Mouse (Mus musculus) layer of hippocampus, adult 2 months (tissue): ENCODE measurements around the gene Epb41l2. TPM values are rescaled to one million over a fixed set of nuclear protein-coding genes. Genes with fewer than 3 reads are reported as not detected.

Experiments used
- DNase-seq, 2 experiments: peaks; one replicate each; pipeline ENCODE4 v3.0.0; 2022; ENCODE audit warnings: low spot score in 2 of 2
- H3K27ac ChIP-seq: fragments of 200-600 bp; 2 replicates; pipeline ENCODE4 v1.8.1; 2022
- H3K4me3 ChIP-seq: fragments of 200-600 bp; 2 replicates; pipeline ENCODE4 v1.8.1; 2022; ENCODE audit warnings: mild to moderate bottlenecking
- CTCF ChIP-seq: fragments of 200-600 bp; conservative IDR thresholded peaks from 2 replicates; pipeline ENCODE4 v1.8.1; 2022; ENCODE audit warnings: antibody characterized with exemption, mild to moderate bottlenecking, moderate library complexity
- total RNA-seq, 2 experiments: library from RNA; stranded (reverse); gene quantifications; 2 replicates each; pipeline ENCODE4 v1.2.3; 2021

The Epb41l2 gene
- total RNA-seq, 2 experiments from 2014 or later, result 76.4 to 84.6 TPM

DNA sequence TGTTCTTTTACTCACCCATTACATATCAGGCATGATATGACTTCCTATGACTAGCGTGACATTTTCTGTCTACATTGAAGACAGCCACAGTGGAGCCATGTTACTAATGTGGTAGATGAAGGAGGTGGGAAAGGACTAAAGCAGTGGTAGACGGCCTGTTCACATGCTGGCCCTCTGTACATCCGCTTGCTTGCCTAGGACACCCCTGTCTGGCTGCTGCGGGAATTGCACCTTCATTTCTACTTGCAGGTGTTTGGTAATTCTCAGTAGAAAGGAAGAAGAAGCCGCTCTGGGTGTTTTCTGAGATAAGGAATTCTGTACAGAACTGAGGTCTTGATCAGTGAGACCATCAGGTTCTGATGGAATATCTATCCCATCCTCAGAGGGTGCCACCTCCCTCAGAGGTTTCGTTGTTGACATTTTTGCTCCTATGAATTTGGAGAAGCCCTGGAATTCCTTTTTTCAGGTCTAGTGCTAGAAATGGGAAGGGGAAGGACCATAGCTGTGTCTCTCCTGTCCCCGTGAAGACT, 55.7 kb downstream of the Epb41l2 start:
- no peak overlapping the region for H3K4me3 ChIP-seq
- peak; percentile 61 for TF ChIP-seq CTCF
- DNase-seq, result no peak
- no peak overlapping the region for H3K27ac ChIP-seq

DNA sequence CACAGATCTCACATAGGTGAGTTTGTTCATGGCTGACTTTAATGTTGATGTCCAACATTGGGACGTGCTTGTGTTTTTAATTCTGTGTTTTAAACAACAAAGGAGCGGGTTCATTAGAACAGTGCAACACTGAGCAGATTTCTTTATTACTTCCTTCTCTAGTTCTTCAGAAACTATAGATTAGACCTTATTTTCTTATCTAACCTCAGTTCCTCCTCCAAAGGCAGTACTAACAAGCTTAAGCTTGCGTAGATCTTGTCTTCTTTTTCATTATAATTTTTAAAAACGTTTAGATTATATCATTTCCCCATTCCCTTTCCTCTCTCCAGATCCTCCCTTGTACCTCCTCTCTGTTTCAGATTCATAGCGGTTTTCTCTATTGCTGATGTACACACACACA, 57.1 kb downstream of the Epb41l2 start:
- no peak for TF ChIP-seq CTCF
- Histone ChIP-seq H3K4me3 (no peak overlapping the region), H3K27ac (no peak overlapping the region)
- DNase-seq, result no peak

DNA sequence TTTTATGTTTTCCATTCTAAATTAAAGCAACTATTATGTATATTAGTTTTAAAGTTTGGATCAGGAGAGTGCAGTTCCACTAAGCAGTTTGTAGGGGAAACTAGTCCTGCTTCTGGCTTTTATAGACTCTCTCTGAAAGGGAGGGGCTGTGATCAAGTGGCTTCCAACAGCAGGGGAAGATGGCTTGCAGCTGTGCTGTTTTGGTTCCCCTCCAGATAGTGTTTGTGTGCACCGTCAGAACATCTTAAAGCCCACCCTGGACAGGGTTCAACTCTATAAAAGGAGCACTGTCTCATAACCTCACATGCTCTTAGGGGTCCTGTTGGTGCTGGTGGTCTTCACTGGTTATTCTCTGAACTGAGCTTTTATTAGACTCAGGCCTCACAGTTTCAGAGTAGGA, 66.5 kb downstream of the Epb41l2 start:
- 0 out of 2 replicates have a peak overlapping the region, but pooled peaks have one; percentile 9 for H3K27ac ChIP-seq
- no peak overlapping the region for H3K4me3 ChIP-seq
- DNase-seq, result no peak
- TF ChIP-seq CTCF, result no peak

DNA sequence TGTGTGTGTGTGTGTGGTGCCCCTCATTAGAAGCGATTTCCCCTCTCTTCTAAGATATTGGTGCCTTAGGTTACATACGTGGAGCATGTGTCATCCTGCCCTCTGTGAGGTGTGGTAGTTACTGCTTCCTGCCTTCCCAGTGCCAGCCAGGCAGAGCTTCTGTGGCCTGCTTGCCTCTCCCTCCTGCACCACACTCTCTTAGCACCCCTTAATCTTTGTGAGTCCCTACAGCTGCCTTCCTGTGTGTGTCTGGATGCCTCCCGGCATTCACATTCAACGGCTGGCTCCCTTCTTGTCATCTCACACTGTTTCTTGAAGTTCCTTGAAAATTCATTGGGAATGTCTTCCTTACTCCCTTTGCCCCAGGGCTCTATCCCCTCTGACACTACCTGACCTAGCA, 67.2 kb downstream of the Epb41l2 start:
- no peak for DNase-seq
- Histone ChIP-seq H3K27ac (no peak overlapping the region), H3K4me3 (no peak overlapping the region)
- TF ChIP-seq CTCF, result no peak

DNA sequence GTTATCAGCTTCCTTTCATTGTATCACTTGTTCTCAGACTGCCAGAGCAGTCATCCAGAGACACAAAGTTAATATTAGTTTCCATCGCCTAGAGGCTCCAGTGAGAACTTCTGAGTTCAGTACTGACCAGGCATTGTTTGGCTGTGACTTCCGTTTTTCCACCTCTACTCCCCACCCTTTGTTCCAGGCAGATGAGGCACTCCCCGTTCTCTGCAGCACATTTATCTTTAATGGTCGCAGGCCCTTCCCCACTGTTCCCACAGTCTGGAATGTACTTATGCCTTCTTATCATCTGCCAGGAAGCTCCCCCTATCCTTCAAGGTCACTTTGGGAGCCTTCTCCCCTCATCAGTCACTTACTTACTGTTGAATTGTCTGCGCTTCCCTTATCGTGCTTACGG, 67.9 kb downstream of the Epb41l2 start:
- no peak for TF ChIP-seq CTCF
- no peak overlapping the region for H3K27ac ChIP-seq
- DNase-seq, result no peak
- no peak overlapping the region for H3K4me3 ChIP-seq

DNA sequence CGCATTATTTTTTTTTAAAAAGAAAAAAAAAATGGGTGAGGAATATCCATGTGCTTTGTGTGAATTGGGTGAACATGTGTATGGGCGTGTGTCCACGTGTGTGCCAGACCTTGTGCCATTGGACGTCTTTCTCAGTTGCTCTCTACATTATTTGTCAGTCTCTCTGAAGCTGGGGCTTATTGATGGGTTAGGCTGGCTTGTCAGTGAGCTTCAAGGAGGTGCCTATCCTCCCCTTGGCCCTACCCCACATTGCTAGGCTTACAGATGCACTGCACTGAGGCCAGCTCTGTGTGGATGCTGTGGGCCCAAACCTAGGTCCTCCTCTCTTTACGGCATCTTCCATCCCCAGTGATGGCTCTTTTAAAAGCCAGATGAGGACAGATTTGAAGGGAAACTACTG, 69.1 kb downstream of the Epb41l2 start:
- DNase-seq, result no peak
- Histone ChIP-seq H3K27ac (no peak overlapping the region), H3K4me3 (no peak overlapping the region)
- TF ChIP-seq CTCF, result no peak

DNA sequence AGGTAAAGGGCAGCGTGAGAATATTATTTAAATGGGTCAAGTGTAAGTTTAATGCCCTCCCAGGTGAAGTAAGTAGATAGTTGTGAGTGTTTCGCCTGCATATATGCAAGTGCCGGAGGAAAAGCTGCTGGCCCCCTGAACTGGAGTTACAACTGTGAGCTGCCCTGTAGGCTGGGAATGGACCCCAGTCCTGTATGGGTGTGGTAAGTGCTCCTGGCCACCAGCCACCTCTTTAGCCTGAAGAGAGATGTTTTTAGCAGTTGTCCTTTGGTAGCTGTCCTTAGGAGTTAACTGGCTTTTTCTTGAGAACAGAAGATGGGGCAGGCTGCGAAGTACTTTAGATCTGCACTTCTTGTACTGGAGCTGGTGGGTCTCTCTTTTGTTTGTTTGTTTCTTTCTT, 69.7 kb downstream of the Epb41l2 start:
- DNase-seq, result no peak
- Histone ChIP-seq H3K27ac (no peak overlapping the region), H3K4me3 (no peak overlapping the region)
- TF ChIP-seq CTCF, result no peak

DNA sequence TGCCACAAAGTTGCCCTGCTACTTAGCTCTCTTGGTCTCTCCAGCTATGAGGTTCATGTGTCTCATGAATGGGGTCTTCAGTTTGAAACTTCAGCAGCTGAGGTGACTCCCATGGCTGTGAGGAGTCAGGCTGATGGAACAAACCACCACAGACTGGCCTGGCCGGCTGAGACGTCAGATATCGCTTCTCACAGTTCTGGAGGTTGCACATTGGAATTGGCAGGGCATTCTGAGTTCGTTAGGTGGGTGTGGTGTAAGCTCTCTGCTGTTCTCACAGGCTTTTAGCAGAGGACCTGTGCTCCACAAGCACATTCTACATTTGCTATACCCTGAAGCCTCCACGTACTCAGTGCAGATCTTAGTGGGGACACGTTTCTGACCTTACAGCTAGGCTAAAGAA, 71.3 kb downstream of the Epb41l2 start:
- no peak for TF ChIP-seq CTCF
- H3K27ac ChIP-seq, result no peak overlapping the region
- DNase-seq, result no peak

DNA sequence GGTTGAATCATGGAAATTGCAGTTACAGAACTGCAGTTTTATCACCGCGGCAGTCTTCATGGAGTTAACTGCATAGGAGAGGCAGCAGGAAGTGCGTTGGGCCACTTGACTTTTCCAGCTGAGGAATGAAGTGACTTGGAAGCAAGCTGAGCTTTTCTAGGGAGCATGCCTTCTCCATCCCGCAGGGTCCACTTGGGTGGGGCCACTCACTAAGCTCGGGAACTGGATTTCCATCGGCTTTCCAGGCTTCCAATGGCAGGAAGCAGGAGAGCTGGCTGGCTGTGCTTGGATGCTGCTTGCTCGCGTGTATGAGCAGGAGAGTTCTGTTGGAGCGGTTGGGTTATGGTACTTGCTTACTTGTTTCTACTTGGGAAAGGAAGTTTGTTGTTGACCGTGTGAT, 72.8 kb downstream of the Epb41l2 start:
- H3K27ac ChIP-seq, result no peak overlapping the region
- H3K4me3 ChIP-seq, result no peak overlapping the region
- DNase-seq, result no peak
- TF ChIP-seq CTCF, result no peak

More for the DNA sequence above, 71.3 kb downstream of the Epb41l2 start:
- no peak overlapping the region for H3K4me3 ChIP-seq

DNA sequence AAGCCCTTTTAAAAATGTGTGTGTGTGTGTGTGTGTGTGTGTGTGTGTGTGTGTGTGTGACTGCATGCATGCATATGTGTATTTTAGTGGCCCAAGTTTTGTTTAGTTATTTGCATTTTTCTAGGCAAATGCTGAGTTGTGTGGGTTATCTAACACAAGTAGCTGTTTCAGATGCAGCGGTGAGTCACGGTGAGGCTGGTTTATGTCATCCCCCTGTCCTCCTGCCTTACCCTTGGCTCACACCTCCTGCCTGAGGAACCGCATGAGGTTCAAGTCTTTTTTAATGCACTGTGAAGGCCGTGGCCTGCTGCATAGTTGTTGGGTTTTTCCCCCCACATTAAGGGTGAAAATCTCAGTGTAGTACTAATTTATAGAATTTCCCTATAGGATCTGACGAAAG, 73.3 kb downstream of the Epb41l2 start:
- DNase-seq, result no peak
- H3K27ac ChIP-seq, result 0 out of 2 replicates have a peak overlapping the region, but pooled peaks have one; percentile 23

DNA sequence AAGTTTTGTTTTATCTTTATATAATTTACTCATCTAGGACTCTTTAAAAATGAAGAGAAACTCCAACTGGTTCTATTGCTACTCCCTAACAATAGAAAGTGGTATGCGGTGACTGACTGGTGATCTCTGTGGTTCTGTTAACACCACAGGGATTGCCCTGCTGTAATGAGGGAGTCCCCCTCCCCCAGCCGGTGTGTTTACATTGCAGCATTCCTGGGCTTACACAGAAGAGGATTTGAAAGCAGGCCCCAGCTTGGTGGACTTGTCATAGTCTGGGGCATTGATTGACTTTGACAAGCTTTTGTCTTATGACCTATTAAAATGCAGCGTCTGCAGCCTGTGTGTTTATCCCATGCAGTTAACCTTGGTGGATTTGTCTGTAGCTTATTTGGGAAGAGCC, 73.9 kb downstream of the Epb41l2 start:
- no peak for DNase-seq
- H3K4me3 ChIP-seq, result no peak overlapping the region
- H3K27ac ChIP-seq, result no peak overlapping the region
- no peak for TF ChIP-seq CTCF

More for the DNA sequence above, 73.3 kb downstream of the Epb41l2 start:
- no peak for TF ChIP-seq CTCF
- H3K4me3 ChIP-seq, result no peak overlapping the region

DNA sequence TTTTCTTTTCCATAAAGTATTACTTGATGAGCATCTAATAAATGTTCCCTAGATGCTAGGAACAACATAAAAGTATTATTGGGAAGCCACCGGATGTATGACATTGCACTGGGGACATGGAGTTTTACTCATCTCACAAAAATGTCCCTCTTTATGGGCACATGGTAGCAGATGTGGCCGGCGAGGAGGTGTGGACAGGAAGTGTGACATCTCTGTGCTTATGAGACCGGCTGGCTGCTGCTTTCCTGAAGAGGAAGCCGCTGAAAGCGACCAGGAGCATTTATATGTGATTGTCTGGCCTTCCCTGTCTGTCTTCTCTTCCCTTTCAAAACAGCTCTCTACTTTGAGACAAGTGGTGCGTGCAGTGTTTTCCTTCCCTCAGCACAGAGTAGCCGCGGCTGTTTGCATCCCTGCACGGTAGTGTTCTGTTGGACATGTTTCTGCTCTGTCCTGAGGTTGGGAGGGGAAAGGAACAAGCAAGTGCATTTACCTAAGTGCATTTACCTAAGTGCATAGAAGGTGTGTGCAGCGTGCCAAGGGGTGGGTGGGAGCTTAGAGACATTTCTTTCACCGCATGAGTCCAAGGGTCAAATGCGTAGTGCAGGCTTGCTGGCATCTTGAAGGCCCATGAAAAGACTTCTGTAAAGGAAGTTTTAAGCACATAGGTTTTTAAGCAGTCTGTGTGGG, 74.9 kb downstream of the Epb41l2 start:
- DNase-seq, result no peak
- peak overlapping the region; percentile 1; the same call in 1 of the 2 replicates for H3K27ac ChIP-seq
- no peak for TF ChIP-seq CTCF
- no peak overlapping the region for H3K4me3 ChIP-seq

DNA sequence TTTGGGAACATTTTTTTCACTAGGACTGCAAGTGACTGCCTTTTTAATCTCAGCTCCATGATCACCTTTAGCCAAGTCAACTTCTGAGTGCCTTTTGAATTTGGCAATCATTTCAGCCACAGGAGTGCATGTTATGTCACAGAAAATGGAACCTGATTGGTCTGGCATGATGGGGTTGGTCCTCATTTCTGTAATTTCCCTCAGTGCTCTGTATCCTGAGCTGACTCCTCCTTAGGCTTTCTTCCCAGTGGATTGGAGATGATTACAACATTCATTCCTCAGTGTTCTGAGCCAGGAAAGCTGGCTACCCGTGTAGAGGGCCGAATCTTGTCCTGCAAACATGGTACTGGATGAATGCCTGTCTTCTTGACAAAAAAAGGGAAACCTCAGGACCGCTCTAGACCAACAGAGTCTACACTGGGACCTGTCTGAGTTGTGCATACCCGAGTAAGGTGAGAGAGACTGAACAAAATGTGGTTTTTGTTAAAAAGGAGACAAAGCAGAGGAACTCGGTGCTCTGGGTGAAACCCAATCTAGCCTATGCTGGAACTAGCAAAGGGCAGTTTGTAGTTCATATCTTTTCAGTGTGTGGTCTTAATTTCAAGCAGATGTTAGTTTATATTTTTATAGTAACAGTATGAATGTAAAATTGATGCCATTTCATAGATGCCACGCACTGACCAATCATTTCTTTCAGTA, 77.3 kb downstream of the Epb41l2 start:
- H3K4me3 ChIP-seq, result no peak overlapping the region
- peak overlapping the region; percentile 59; the same call in 1 of the 2 replicates for H3K27ac ChIP-seq
- DNase-seq, result no peak
- TF ChIP-seq CTCF, result no peak
